Mouse (Mus musculus) C2C12 (cell line): ENCODE results near the gene Nid1. TPM values are rescaled to one million over a fixed set of nuclear protein-coding genes. Genes with fewer than 3 reads are reported as not detected.

ENCODE experiments used
- H3K27me3 ChIP-seq: one replicate; pipeline ENCODE4 v1.6.1; 2011; ENCODE audit not compliant: control insufficient read depth, insufficient read depth, insufficient read length
- H3K36me3 ChIP-seq: one replicate; pipeline ENCODE4 v1.6.1; 2011; ENCODE audit not compliant: control insufficient read depth, insufficient read depth
- H3K4me3 ChIP-seq: one replicate; pipeline ENCODE4 v1.5.1; 2011; ENCODE audit warnings: mild to moderate bottlenecking, control low read depth; ENCODE audit not compliant: poor library complexity, insufficient read depth, severe bottlenecking
- H3K79me2 ChIP-seq: one replicate; pipeline ENCODE4 v1.6.1; 2011; ENCODE audit not compliant: control insufficient read depth, insufficient read depth
- H3K79me3 ChIP-seq: one replicate; pipeline ENCODE4 v1.6.1; 2011; ENCODE audit warnings: low read depth, control low read depth
- H3ac ChIP-seq: one replicate; pipeline ENCODE3; 2011; ENCODE audit warnings: low read depth; ENCODE audit not compliant: control insufficient read depth, insufficient read length
- CEBPB ChIP-seq: IDR thresholded peaks from one replicate; pipeline ENCODE4 v1.6.1; 2011; ENCODE audit warnings: low read depth, mild to moderate bottlenecking, control low read depth, moderate library complexity
- CTCF ChIP-seq: IDR thresholded peaks from one replicate; pipeline ENCODE4 v1.5.1; 2011; ENCODE audit not compliant: control insufficient read depth, insufficient read depth, insufficient read length
- FOSL1 ChIP-seq: IDR thresholded peaks from one replicate; pipeline ENCODE4 v1.8.0; 2011; ENCODE audit warnings: mild to moderate bottlenecking, low read length; ENCODE audit not compliant: poor library complexity, insufficient read depth, severe bottlenecking
- MAX ChIP-seq: IDR thresholded peaks from one replicate; pipeline ENCODE4 v1.6.1; 2011; ENCODE audit warnings: mild to moderate bottlenecking, control low read depth
- MYOD1 ChIP-seq: IDR thresholded peaks from one replicate; pipeline ENCODE4 v1.6.1; 2011; ENCODE audit warnings: low read depth; ENCODE audit not compliant: control insufficient read depth, insufficient read length
- MYOG ChIP-seq: IDR thresholded peaks from one replicate; pipeline ENCODE4 v1.6.1; 2011; ENCODE audit not compliant: control insufficient read depth, insufficient read length; ENCODE audit errors: extremely low read depth
- USF1 ChIP-seq: IDR thresholded peaks from one replicate; pipeline ENCODE4 v1.6.1; 2011; ENCODE audit warnings: low read depth, mild to moderate bottlenecking, control low read depth, moderate library complexity
- polyA plus RNA-seq: library from polyadenylated mRNA; unstranded; fragments of >200 nt; fragmentation: generic; extraction: Trizol; gene quantifications from one replicate; pipeline ENCODE4 v1.2.1, GENCODE M21; 2012; ENCODE audit warnings: missing spikeins

Gene Nid1
- polyA plus RNA-seq, 1 experiment = 90.0 TPM

DNA sequence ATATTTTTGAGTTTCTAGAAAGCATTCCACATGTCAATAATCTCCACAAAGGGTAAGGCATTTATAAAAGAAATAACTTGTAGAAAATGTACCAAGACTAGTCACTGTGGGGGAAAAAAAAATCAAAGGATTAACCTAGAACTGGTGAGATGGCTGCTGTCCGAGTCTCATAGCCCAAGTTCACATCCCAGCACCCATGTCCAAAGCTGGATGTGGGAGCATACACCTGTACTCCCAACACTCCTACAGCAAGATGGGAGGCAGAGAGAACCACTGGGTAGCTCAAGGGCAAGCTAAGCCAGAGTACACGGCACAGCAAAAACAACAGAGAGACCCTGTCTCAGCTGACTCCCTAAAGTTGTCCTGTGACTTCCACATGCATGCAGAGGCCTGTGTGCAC lies 47.5 kb downstream of the Nid1 start:
- no peaks in the 10 kb centered on the region for H3K79me3 ChIP-seq
- TF ChIP-seq MYOG = no peak
- TF ChIP-seq MAX = no peak
- no peak for TF ChIP-seq CEBPB
- TF ChIP-seq FOSL1 = no peak
- peaks cover 88% of the 10 kb centered on the region for H3K36me3 ChIP-seq
- no peaks in the 10 kb centered on the region for H3K27me3 ChIP-seq
- no peak overlapping the region for H3ac ChIP-seq
- no peaks in the 10 kb centered on the region for H3K79me2 ChIP-seq
- H3K4me3 ChIP-seq = no peak overlapping the region

- TF ChIP-seq MAX = no peak
- TF ChIP-seq USF1 = no peak
- no peak for TF ChIP-seq FOSL1
- TF ChIP-seq MYOG = no peak
- no peak for TF ChIP-seq CEBPB
- no peak for TF ChIP-seq MYOD1
- Histone ChIP-seq H3K27me3 (no peaks in the 10 kb centered on the region), H3K79me2 (no peaks in the 10 kb centered on the region), H3K79me3 (no peaks in the 10 kb centered on the region), H3ac (no peak overlapping the region), H3K36me3 (peaks cover 94% of the 10 kb centered on the region), H3K4me3 (no peak overlapping the region)
Measured at GRCm38 (mm10) chr13:13485682-13486081, 48.3 kb downstream of the Nid1 start.

DNA sequence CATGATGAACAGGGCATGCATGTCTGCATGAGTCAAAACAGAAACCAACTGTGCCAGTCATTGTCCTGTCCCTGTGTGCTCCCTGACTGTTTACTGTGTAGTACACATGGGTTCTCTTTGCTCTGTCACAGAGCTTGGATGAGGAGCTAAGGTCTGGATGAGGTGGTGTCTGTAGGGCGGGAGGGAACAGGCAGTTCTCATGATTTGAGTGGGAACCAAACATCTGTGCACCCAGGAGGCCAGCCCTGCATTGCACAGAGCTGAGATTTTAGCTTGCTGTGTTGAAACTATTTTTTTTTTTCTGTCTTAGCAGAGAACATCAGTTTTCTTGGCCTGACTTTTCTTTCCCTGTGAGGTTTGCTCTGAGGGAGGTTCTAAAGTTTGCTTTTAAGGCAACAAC lies 50.5 kb downstream of the Nid1 start:
- Histone ChIP-seq H3K79me3 (no peaks in the 10 kb centered on the region), H3K79me2 (no peaks in the 10 kb centered on the region), H3K27me3 (no peaks in the 10 kb centered on the region), H3K4me3 (no peak overlapping the region), H3K36me3 (peaks cover 90% of the 10 kb centered on the region), H3ac (no peak overlapping the region)
- TF ChIP-seq MYOG (no peak), MYOD1 (no peak), USF1 (no peak), MAX (no peak), CEBPB (no peak), FOSL1 (no peak), CTCF (no peak)

GRCm38 (mm10) chr13:13489861-13490260 lies 52.5 kb downstream of the Nid1 start:
- TF ChIP-seq MYOG = no peak
- TF ChIP-seq MAX = no peak
- no peak for TF ChIP-seq CEBPB
- TF ChIP-seq CTCF = no peak
- TF ChIP-seq MYOD1 = no peak
- Histone ChIP-seq H3K4me3 (no peak overlapping the region), H3K79me2 (no peaks in the 10 kb centered on the region), H3K36me3 (peaks cover 84% of the 10 kb centered on the region), H3K27me3 (no peaks in the 10 kb centered on the region), H3K79me3 (no peaks in the 10 kb centered on the region), H3ac (no peak overlapping the region)

DNA sequence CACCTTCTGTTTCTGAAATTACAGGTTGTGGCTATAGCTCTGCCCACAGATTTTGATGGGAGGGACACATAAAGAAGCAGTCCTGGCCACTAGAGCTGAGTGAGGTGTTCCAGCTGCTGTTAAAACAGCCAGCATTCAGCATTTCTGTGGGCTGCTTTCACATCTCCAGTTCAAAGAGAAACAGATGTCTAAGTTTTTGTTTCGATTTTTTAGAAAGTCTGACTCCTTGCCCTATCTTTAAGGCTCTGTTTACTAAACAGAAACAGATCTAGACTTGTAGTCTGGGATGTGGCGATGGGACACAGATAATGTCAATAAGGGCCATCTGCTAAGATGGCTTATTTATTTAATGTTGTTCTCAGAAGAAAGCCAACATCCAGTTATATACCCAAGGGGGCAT lies 54.8 kb downstream of the Nid1 start:
- Histone ChIP-seq H3K27me3 (no peaks in the 10 kb centered on the region), H3K79me3 (no peaks in the 10 kb centered on the region), H3K4me3 (no peak overlapping the region), H3ac (no peak overlapping the region), H3K36me3 (peaks cover 86% of the 10 kb centered on the region), H3K79me2 (no peaks in the 10 kb centered on the region)
- TF ChIP-seq CTCF (no peak), FOSL1 (no peak), MAX (no peak), USF1 (no peak), MYOD1 (no peak), CEBPB (no peak), MYOG (no peak)

- Histone ChIP-seq H3K79me3 (no peaks in the 10 kb centered on the region), H3K79me2 (no peaks in the 10 kb centered on the region), H3K36me3 (peaks cover 81% of the 10 kb centered on the region), H3K4me3 (no peak overlapping the region), H3K27me3 (no peaks in the 10 kb centered on the region), H3ac (no peak overlapping the region)
- TF ChIP-seq CTCF = no peak
- no peak for TF ChIP-seq USF1
- no peak for TF ChIP-seq MAX
- no peak for TF ChIP-seq MYOD1
- TF ChIP-seq MYOG = no peak
- no peak for TF ChIP-seq CEBPB
- no peak for TF ChIP-seq FOSL1
Measured at GRCm38 (mm10) chr13:13493517-13493916, 56.2 kb downstream of the Nid1 start.
